ENCODE assay signal across 7 mouse cellular contexts in the genomic region with DNA sequence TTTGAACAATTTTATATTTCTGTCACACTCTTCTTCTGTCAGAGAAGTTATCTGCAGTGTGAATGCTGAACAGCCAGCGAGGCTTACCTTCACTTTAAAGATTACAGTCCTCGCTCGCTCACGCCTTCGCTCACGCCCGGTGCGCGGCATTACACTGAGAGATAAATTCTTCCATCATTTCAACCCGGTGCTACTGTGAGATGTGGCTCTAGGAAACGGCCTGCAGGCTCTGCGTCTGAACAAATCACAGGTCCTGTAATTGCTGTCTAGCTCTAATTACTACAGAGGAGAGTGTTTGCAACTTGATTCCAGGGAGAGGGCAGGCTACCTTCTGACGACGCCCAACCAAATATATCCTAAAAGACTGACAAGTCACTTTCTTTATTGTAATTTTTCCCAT.
DNase-seq lines count a peak whose midpoint lies in the region; ATAC-seq and TF ChIP-seq lines count a peak whose summit lies in the region.

No protein-coding gene starts in this region.

- H3K27ac ChIP-seq in forebrain, embryonic 15.5 days (replicated peaks) = no peak overlapping the region
- H3K27ac ChIP-seq in kidney, postnatal 0 days = no peak overlapping the region
- no peak overlapping the region for H3K27ac ChIP-seq in cerebellum, adult 2 months (ENCODE audit: insufficient read depth, low read length)

- peak; percentile 76 for ATAC-seq in forebrain, embryonic 15.5 days (replicated peaks)
- no peak for ATAC-seq in kidney, postnatal 0 days (replicated peaks; ENCODE audit: low FRiP score, low read depth)

- H3K4me1 ChIP-seq in forebrain, embryonic 15.5 days = peaks cover 13% of the 10 kb centered on the region
- no peaks in the 10 kb centered on the region for H3K4me1 ChIP-seq in kidney, postnatal 0 days (replicated peaks; ENCODE audit: insufficient read depth, low read length)
- peaks cover 13% of the 10 kb centered on the region; the same call in 1 of the 2 replicates for H3K4me1 ChIP-seq in cerebellum, adult 2 months (ENCODE audit: control insufficient read depth, insufficient read depth, low read length)

- under 1% methylated on average over 14 of the region's 14 CpGs for WGBS in forebrain, embryonic 15.5 days
- WGBS in kidney, postnatal 0 days = 0% methylated on average over 14 of the region's 14 CpGs
- 20% methylated on average over 14 of the region's 14 CpGs for WGBS in cerebellum, adult 2 months

- H3K4me2 ChIP-seq in forebrain, embryonic 15.5 days (replicated peaks) = peak overlapping the region; percentile 60
- peak overlapping the region; percentile 54 for H3K4me2 ChIP-seq in kidney, postnatal 0 days (ENCODE audit: low read length)

- H3K27me3 ChIP-seq in forebrain, embryonic 15.5 days = no peaks in the 10 kb centered on the region
- no peaks in the 10 kb centered on the region for H3K27me3 ChIP-seq in kidney, postnatal 0 days (ENCODE audit: insufficient read depth, low read length)
- H3K27me3 ChIP-seq in cerebellum, adult 2 months (ENCODE audit: control insufficient read depth, insufficient read depth, low read length) = no peaks in the 10 kb centered on the region

- H3K36me3 ChIP-seq in forebrain, embryonic 15.5 days = no peaks in the 10 kb centered on the region
- H3K36me3 ChIP-seq in kidney, postnatal 0 days (ENCODE audit: insufficient read depth, low read length) = no peaks in the 10 kb centered on the region

- no peak for TF ChIP-seq POLR2A in cerebellum, adult 2 months (IDR thresholded peaks at IDR 0.05; ENCODE audit: borderline replicate concordance, insufficient read depth, low read length)

- peak overlapping the region; percentile 40 for H3K4me3 ChIP-seq in forebrain, embryonic 15.5 days
- peak overlapping the region; percentile 30 for H3K4me3 ChIP-seq in kidney, postnatal 0 days (replicated peaks; ENCODE audit: low read depth, low read length)
- H3K4me3 ChIP-seq in cerebellum, adult 2 months (replicated peaks; ENCODE audit: insufficient read depth, low read depth, low read length) = no peak overlapping the region

- no peaks in the 10 kb centered on the region for H3K9me3 ChIP-seq in forebrain, embryonic 15.5 days
- no peaks in the 10 kb centered on the region for H3K9me3 ChIP-seq in kidney, postnatal 0 days (replicated peaks; ENCODE audit: low read length)

- H3K9ac ChIP-seq in forebrain, embryonic 15.5 days (replicated peaks) = peak overlapping the region; percentile 27; the same call in 1 of the 2 replicates
- H3K9ac ChIP-seq in kidney, postnatal 0 days (ENCODE audit: low read depth, low read length) = no peak overlapping the region; the same call in 1 of the 2 replicates

- DNase-seq in right cerebral cortex, postnatal 25 days = peak; percentile 36
- DNase-seq in right cerebral cortex, postnatal 14 days = no peak
- peak; percentile 85 for DNase-seq in kidney, postnatal 0 days (ENCODE audit: low spot score)
- DNase-seq in mesoderm, embryonic 11.5 days (ENCODE audit: low read depth, low spot score) = peak; percentile 32
- DNase-seq in testis, postnatal 10 days (ENCODE audit: low spot score) = no peak
- no peak for DNase-seq in cerebellum, adult 2 months

- peak; percentile 20; the same call in 1 of the 2 replicates for TF ChIP-seq CTCF in kidney, postnatal 0 days (IDR thresholded peaks at IDR 0.05; ENCODE audit: low read depth)
- no peak for TF ChIP-seq CTCF in cerebellum, adult 2 months (IDR thresholded peaks at IDR 0.05; ENCODE audit: borderline replicate concordance, insufficient read depth, low read depth, low read length)

Comparison
In these comparisons a context has a peak if more than half of its experiments do, and no peak if none do; other contexts are left out.
1. DNase-seq: peak in right cerebral cortex, postnatal 25 days (single experiment), kidney, postnatal 0 days (single experiment) and mesoderm, embryonic 11.5 days (single experiment); none in right cerebral cortex, postnatal 14 days (single experiment), testis, postnatal 10 days (single experiment) and cerebellum, adult 2 months (0 of 2).